Mouse (Mus musculus) midbrain, embryonic 13.5 days (tissue): ENCODE data around the gene Prep. TPM values are rescaled to one million over a fixed set of nuclear protein-coding genes. Genes with fewer than 3 reads are reported as not detected.
A peak's percentile ranks its signal among the peaks of the same experiment; 100 is the strongest.

Source experiments
- ATAC-seq: fragments of 200-750 bp; cut with Nextera tagmentation; 2 replicates; pipeline ENCODE4 v1.8.0; 2017; ENCODE audit warnings: mild to moderate bottlenecking, moderate TSS enrichment, moderate library complexity
- H3K27ac ChIP-seq: fragments of 300-500 bp; sonication (generic); 2 replicates; pipeline ENCODE4 v1.5.1; 2015; ENCODE audit warnings: inconsistent platforms, mild to moderate bottlenecking, moderate library complexity
- H3K27me3 ChIP-seq: fragments of 300-500 bp; sonication (generic); 2 replicates; pipeline ENCODE4 v1.6.1; 2015; ENCODE audit warnings: mild to moderate bottlenecking, inconsistent platforms
- H3K36me3 ChIP-seq: fragments of 300-500 bp; sonication (generic); 2 replicates; pipeline ENCODE4 v1.6.1; 2015; ENCODE audit warnings: mild to moderate bottlenecking, inconsistent platforms
- H3K4me1 ChIP-seq: fragments of 300-500 bp; sonication (generic); replicated peaks from 2 replicates; pipeline ENCODE4 v1.6.1; 2015; ENCODE audit warnings: inconsistent platforms
- H3K4me2 ChIP-seq: fragments of 300-500 bp; sonication (generic); replicated peaks from 2 replicates; pipeline ENCODE4 v1.6.1; 2015; ENCODE audit warnings: moderate library complexity, mild to moderate bottlenecking, inconsistent platforms
- H3K4me3 ChIP-seq: fragments of 300-500 bp; sonication (generic); replicated peaks from 2 replicates; pipeline ENCODE4 v1.5.1; 2015; ENCODE audit warnings: mild to moderate bottlenecking, inconsistent platforms
- H3K9ac ChIP-seq: fragments of 300-500 bp; sonication (generic); replicated peaks from 2 replicates; pipeline ENCODE4 v1.6.1; 2015; ENCODE audit warnings: mild to moderate bottlenecking, inconsistent platforms
- H3K9me3 ChIP-seq: fragments of 300-500 bp; sonication (generic); 2 replicates; pipeline ENCODE4 v1.6.1; 2016; ENCODE audit warnings: mild to moderate bottlenecking, inconsistent platforms
- WGBS: fragments of 180-500 bp; shearing (Covaris S2); methylation state at CpG from one replicate; pipeline ENCODE4 v1.1.7; 2015; 5-methylcytosine and 5-hydroxymethylcytosine counted together
- polyA plus RNA-seq: library from polyadenylated mRNA; unstranded; fragments of >200 nt; fragmentation: Nextera tagmentation; extraction: Ambion mirVana; gene quantifications from 2 replicates; pipeline ENCODE4 v1.2.1, GENCODE M21; 2015

Gene Prep
- polyA plus RNA-seq, 1 experiment from 2014 or later = 23.0 TPM

DNA sequence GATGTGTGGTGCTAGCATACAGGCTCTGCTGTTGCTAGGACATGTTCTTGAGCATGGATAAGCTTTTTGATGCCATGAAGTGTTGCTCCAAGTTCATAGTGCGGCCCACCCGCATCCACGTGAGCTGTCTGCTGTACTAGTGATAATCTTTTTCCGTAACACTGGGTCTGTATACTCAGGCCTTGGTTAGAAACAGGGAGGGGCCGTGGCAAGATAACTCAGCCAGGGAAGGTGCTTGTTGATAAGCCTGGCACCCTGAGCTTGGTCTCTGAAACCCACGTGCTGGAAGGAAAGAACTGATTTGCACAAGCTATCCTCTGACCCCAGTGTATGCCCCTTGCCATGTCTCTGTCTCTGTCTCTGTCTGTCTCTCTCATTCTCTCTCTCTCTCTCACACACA, 63.0 kb downstream of the Prep start:
- no peak for ATAC-seq
- Histone ChIP-seq H3K4me1 (no peaks in the 10 kb centered on the region), H3K4me3 (no peak overlapping the region), H3K4me2 (no peak overlapping the region), H3K9me3 (no peaks in the 10 kb centered on the region), H3K36me3 (peaks cover 33% of the 10 kb centered on the region), H3K9ac (no peak overlapping the region), H3K27me3 (no peaks in the 10 kb centered on the region), H3K27ac (no peak overlapping the region)
- WGBS = 86% methylated on average over 6 of the region's 6 CpGs

DNA sequence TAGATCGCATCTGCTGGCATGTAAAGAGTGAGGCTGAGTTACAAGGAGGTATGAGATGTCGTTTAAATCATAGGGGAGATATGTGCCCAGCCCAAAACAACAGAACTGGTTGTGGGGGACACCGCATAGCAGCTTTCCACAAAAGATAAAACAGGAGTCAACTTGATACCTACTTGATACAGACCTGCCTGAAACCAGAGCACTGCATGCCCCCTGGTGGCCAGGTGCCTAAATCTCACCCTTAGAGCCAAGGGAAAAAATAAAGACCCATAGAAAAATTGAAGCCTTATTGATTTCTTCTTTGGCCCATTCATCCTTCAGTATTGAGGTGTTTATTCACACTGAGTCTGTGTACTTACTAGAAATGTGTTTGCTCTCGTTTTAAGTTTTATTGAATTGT, 65.4 kb downstream of the Prep start:
- Histone ChIP-seq H3K27ac (no peak overlapping the region), H3K27me3 (no peaks in the 10 kb centered on the region), H3K9me3 (no peaks in the 10 kb centered on the region), H3K36me3 (peaks cover 17% of the 10 kb centered on the region), H3K4me3 (no peak overlapping the region), H3K4me2 (no peak overlapping the region), H3K9ac (no peak overlapping the region), H3K4me1 (no peaks in the 10 kb centered on the region; the same call in 1 of the 2 replicates)
- 85% methylated on average over 4 of the region's 4 CpGs for WGBS
- 0 out of 2 replicates have a peak, but pooled peaks have one; percentile 16 for ATAC-seq

DNA sequence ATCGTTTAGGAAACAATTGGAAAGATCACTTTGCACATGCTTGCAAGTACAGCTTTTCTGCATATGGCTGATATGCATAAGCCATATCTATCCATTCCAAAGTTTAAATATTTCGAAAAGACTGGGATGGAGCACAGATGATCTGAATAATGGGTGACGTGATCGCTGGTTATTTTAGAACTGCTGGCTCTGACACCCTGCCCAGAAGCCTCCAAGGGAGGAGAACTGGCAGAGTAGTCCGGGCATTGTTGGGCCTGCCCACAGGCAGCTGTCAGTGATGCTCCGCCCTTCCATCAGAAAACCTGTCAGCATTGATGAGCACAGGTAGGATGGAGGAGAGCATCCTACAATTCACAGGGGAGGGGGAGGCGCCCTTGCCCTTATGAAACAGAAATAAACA, 69.8 kb downstream of the Prep start:
- WGBS = 88% methylated on average over 7 of the region's 7 CpGs
- Histone ChIP-seq H3K4me3 (no peak overlapping the region), H3K9ac (no peak overlapping the region), H3K27ac (no peak overlapping the region), H3K4me1 (peaks cover 14% of the 10 kb centered on the region), H3K27me3 (no peaks in the 10 kb centered on the region), H3K36me3 (no peaks in the 10 kb centered on the region; the same call in 1 of the 2 replicates), H3K9me3 (no peaks in the 10 kb centered on the region), H3K4me2 (no peak overlapping the region)
- ATAC-seq = no peak

DNA sequence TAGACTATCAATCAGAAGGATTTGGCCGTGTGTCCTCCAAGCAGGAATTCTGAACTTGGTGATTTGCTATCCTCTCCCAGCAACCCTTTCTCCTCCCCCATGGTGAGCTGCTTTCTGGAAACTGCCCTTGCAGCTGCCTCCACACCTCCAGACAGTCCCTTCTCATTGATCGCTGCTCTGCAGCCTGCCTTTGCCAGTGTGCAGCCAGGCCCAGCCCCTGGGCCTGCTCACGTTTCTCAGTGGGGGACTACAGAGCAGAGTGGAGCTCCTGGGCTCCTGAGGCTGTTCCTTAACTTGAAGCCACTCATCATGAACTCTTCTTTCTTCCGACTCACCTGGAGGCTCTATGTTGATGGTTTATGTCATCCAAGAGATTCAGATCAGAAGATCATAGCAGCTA, 72.9 kb downstream of the Prep start:
- H3K9me3 ChIP-seq = no peaks in the 10 kb centered on the region
- no peak overlapping the region for H3K27ac ChIP-seq
- H3K4me3 ChIP-seq = no peak overlapping the region
- no peaks in the 10 kb centered on the region for H3K27me3 ChIP-seq
- ATAC-seq = no peak
- 59% methylated on average over 4 of the region's 4 CpGs for WGBS
- no peak overlapping the region for H3K4me2 ChIP-seq
- no peaks in the 10 kb centered on the region; the same call in 1 of the 2 replicates for H3K36me3 ChIP-seq
- no peak overlapping the region for H3K9ac ChIP-seq
- peaks cover 14% of the 10 kb centered on the region for H3K4me1 ChIP-seq

DNA sequence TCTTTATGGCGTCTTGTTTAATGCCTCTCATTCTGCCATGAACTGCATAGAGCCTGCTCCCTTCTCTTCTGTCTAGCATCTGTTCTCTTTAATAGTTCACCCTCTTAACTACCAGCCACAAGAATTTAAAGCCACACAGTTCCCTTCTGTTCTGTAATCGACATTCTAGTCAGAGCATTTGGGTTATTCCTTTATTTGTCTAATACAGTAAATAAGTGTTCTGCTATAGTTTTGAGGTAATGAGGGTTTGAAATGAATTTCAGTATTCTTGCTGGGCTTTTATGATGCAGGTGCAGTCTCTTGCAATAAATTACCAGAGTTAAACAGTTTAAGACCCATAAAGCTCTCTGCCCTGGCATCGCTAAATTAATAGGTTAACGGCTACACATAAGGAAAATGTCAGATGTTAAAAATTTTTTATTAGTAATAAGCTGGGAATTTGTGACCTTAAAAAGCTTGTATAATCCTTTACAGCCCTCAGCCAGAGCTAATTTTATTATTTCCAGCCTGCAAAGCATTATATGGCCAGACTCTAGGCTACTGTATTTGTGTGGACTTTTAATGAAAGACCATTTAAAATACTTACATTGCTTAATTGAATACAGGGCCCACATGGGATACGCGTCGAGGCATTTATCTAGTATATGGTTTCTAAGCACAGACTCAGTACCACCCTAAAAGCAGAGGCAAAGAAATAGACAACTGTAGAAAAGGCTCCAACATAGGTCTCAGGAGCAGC, 73.6 kb downstream of the Prep start:
- Histone ChIP-seq H3K9me3 (no peaks in the 10 kb centered on the region), H3K9ac (no peak overlapping the region), H3K36me3 (no peaks in the 10 kb centered on the region; the same call in 1 of the 2 replicates), H3K27me3 (no peaks in the 10 kb centered on the region), H3K4me1 (peaks cover 14% of the 10 kb centered on the region), H3K27ac (no peak overlapping the region), H3K4me2 (no peak overlapping the region), H3K4me3 (no peak overlapping the region)
- ATAC-seq = no peak
- WGBS = 86% methylated on average over 7 of the region's 7 CpGs

DNA sequence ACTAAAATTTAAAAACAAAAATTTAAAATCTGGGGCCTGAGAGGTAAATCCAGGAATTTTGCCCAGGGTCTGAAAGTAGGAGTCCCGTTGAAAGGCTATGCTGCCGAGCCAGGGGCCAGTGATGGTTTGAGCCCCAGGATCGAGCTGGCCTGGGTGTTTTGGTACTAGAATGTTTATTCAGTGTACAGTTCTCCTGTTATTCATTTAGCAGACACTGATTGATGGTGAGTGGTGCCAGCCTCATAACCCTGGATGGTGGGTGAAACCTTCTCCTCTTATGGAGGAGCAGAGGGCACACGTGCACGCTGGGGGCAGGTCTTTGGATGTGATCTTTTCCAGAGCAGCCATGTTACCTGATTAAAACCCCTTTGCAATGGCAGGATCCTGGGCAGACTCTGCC, 75.4 kb downstream of the Prep start:
- Histone ChIP-seq H3K9me3 (no peaks in the 10 kb centered on the region), H3K4me1 (peaks cover 25% of the 10 kb centered on the region), H3K36me3 (no peaks in the 10 kb centered on the region; the same call in 1 of the 2 replicates), H3K27ac (no peak overlapping the region), H3K27me3 (no peaks in the 10 kb centered on the region), H3K4me2 (no peak overlapping the region), H3K4me3 (no peak overlapping the region), H3K9ac (no peak overlapping the region)
- no peak for ATAC-seq
- WGBS = 93% methylated on average over 5 of the region's 5 CpGs

DNA sequence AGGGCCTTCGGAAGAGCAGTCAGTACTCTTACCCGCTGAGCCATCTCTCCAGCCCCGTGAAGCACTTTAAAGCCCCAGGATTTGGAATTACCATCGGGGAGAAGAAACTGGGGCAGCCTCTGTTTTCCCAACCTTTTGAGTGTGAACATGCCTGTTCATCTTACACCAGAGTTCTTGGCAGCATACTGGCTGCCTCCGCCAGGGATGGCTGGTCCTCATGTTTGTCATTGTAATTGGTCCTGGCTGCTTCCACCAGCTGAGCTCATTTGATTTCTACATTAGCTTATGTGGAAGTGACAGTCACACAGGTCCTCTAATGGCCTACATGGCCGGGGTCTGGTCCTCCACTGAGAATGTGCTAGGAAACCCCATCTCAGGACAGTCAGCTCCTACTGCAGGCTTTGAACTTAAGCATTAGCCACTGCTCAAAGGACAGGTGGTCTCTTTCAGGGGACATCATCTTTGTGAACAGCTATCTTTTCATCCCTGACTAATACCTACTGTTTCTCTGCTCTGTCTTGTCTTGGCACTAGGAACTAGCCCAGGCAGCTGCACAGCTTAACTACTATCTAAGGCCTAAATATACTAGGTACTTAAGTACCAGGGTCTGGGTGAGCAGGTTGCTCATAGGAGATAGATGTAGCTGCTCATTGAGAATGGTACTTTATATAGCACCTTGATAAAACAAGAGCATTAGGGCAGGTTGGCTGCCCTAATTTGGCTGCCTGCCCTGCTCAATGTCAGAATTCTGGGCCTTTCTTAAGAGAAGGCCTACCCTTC, 77.2 kb downstream of the Prep start:
- no peak overlapping the region for H3K27ac ChIP-seq
- ATAC-seq = no peak
- H3K27me3 ChIP-seq = no peaks in the 10 kb centered on the region
- peaks cover 33% of the 10 kb centered on the region for H3K4me1 ChIP-seq
- WGBS = 95% methylated on average over 6 of the region's 6 CpGs
- no peaks in the 10 kb centered on the region for H3K9me3 ChIP-seq
- no peak overlapping the region for H3K9ac ChIP-seq
- H3K36me3 ChIP-seq = peaks cover 4% of the 10 kb centered on the region; the same call in 1 of the 2 replicates
- H3K4me2 ChIP-seq = no peak overlapping the region
- no peak overlapping the region for H3K4me3 ChIP-seq

DNA sequence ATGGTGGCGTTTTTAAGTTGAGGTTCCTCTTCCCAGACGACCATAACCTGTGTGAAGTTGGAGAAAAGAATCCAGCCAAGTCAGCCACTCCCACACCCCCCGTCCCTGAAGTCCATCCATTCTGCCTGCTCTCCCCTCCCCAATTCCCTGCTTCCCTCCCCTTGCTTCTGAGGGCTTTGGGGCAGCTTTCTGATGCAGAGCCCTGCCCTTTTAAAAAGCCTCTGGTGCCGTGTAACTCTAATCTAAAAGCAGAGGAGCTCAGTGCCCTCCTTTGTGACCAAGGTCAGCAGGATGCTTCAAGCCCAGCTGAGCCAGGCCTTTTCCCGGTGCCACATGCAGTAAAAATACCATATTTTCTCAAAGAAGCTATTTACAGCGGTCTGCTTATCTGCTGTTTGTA, 79.8 kb downstream of the Prep start:
- H3K27ac ChIP-seq = peak overlapping the region; percentile 77
- ATAC-seq = peak; percentile 22; the same call in 1 of the 2 replicates

DNA sequence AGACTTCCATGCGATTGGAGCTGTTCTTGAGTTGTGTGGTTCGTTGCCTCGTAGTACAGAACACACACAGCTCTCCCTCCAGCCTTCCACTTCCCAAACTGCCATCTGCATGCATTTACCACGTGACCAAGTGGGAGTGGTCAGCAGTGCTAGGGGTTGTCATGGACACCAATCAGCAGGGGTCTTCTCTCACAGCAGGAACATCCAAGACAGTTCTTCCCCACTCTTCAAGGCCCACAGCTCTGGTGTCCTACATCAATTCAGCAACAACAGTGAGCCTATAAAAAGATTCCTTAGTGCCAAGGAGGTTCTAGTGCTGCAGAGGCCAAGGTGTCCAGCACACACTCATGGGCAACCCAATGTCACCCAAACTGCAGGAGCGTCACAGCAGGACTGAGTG, 84.1 kb downstream of the Prep start:
- H3K4me1 ChIP-seq = peaks cover 26% of the 10 kb centered on the region
- peaks cover 64% of the 10 kb centered on the region for H3K36me3 ChIP-seq
- H3K27me3 ChIP-seq = no peaks in the 10 kb centered on the region
- peak overlapping the region; percentile 26; the same call in 1 of the 2 replicates for H3K27ac ChIP-seq
- 51% methylated on average over 5 of the region's 5 CpGs for WGBS
- no peak overlapping the region for H3K4me2 ChIP-seq
- H3K9me3 ChIP-seq = no peaks in the 10 kb centered on the region
- H3K9ac ChIP-seq = no peak overlapping the region
- no peak overlapping the region for H3K4me3 ChIP-seq
- no peak for ATAC-seq

More for the DNA sequence above, 79.8 kb downstream of the Prep start:
- H3K36me3 ChIP-seq = peaks cover 23% of the 10 kb centered on the region
- peaks cover 26% of the 10 kb centered on the region for H3K4me1 ChIP-seq
- peak overlapping the region; percentile 33; the same call in 1 of the 2 replicates for H3K9ac ChIP-seq
- WGBS = 8% methylated on average over 6 of the region's 6 CpGs
- H3K4me3 ChIP-seq = no peak overlapping the region
- no peaks in the 10 kb centered on the region for H3K9me3 ChIP-seq
- H3K27me3 ChIP-seq = no peaks in the 10 kb centered on the region
- H3K4me2 ChIP-seq = peak overlapping the region; percentile 12

DNA sequence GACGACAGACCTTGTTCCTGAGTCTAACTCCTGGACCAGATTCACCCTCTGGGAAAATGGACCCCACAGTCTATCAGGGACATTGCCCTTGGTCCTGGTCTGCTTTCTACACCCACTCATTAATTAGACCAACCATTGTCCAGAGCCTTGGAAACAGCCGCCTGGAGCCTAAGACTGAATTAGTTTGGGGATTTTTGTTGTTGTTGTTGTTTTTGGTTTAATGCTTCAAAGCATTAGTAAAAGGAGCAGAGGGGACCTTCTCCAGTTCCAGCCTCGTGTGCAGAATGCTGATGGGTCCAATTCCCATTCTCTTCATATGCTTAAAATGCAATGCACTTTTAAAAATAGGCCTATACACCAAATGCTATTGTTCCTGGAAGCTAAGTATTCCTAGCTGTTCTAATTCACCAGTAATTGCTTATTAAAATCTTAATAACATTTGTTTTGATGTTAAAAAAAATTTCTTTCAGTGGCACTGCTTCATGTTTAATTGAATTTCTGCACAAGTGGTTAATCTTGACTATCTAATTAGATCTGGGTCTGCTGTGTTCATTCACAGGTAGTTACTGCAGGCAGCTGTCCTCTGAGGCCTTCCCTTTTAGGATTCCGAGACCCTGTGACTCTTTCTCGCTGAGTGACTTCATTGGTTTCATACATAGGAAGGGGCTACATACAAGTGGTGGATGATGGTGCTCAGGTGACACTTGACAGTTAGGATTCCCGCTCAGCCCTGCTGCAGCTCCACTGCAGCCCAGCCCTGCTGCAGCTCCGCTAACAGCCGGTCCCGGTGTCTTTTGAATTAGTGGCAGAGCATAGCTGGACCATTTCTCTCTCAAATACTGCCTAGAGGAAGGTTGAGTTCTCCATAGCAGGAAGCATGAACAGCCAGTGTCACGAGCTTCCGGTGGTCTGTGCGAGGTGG, 85.0 kb downstream of the Prep start:
- Histone ChIP-seq H3K9me3 (no peaks in the 10 kb centered on the region), H3K36me3 (peaks cover 69% of the 10 kb centered on the region), H3K27me3 (no peaks in the 10 kb centered on the region), H3K27ac (peak overlapping the region; percentile 41; the same call in 1 of the 2 replicates), H3K4me1 (peaks cover 19% of the 10 kb centered on the region), H3K9ac (no peak overlapping the region), H3K4me2 (no peak overlapping the region), H3K4me3 (no peak overlapping the region)
- ATAC-seq = peak; percentile 28; the same call in 1 of the 2 replicates
- 83% methylated on average over 12 of the region's 12 CpGs for WGBS

DNA sequence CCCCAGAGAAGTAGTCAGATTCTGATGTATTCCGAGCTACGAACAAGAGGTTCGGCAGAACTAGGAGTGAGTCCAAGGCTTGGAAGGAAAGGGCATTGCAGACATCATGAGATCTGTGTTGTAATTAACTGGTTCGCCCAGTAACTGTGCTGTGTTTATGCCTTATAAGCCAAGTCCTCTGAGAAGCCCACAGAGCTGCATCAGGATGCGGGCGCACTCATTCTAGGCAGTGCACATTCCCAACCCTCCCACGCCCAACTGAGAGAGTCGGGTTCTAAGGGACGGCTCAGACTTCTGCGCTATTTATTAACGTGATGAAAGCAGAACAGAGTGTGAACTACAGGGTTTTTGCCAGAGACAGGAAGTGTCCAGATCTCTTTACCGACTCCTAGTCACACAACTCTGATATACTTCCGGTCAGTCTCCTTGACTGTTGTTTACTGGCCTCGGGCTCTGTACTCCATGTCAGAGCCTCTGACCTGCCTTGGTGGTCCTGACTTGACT, 87.6 kb downstream of the Prep start:
- Histone ChIP-seq H3K4me1 (peaks cover 6% of the 10 kb centered on the region), H3K9me3 (no peaks in the 10 kb centered on the region), H3K4me3 (no peak overlapping the region), H3K27me3 (no peaks in the 10 kb centered on the region), H3K27ac (no peak overlapping the region), H3K36me3 (peaks cover 86% of the 10 kb centered on the region), H3K4me2 (no peak overlapping the region), H3K9ac (no peak overlapping the region)
- 96% methylated on average over 14 of the region's 14 CpGs for WGBS
- ATAC-seq = no peak
